Mouse (Mus musculus): ENCODE measurements around the gene Sdk1. TPM values are rescaled to one million over a fixed set of nuclear protein-coding genes. Genes with fewer than 3 reads are reported as not detected.

The Sdk1 gene
- polyA plus RNA-seq, 1 experiment = not detected

- no peaks in the 10 kb centered on the region for H3K4me1 ChIP-seq (ENCODE audit: control insufficient read depth, insufficient read depth, low read length)
- no peak overlapping the region for H3K4me3 ChIP-seq (ENCODE audit: insufficient read depth, low read depth, low read length)
- WGBS = 60% methylated on average over 11 of the region's 11 CpGs
- TF ChIP-seq POLR2A (IDR thresholded peaks at IDR 0.05; ENCODE audit: insufficient read depth, low read depth, low read length) = no peak
- no peak overlapping the region for H3K27ac ChIP-seq (ENCODE audit: insufficient read depth, low read depth, low read length)
Measured at GRCm38 (mm10) chr5:142107434-142107833, 866.1 kb downstream of the Sdk1 start.

- WGBS = 94% methylated on average over 6 of the region's 6 CpGs
- TF ChIP-seq CTCF (IDR thresholded peaks at IDR 0.05; ENCODE audit: insufficient read depth, low read depth, low read length) = no peak
- TF ChIP-seq POLR2A (IDR thresholded peaks at IDR 0.05; ENCODE audit: insufficient read depth, low read depth, low read length) = no peak
- H3K4me1 ChIP-seq (ENCODE audit: control insufficient read depth, insufficient read depth, low read length) = no peaks in the 10 kb centered on the region
- H3K4me3 ChIP-seq (ENCODE audit: insufficient read depth, low read depth, low read length) = no peak overlapping the region
- H3K27ac ChIP-seq (ENCODE audit: insufficient read depth, low read depth, low read length) = no peak overlapping the region
Measured at GRCm38 (mm10) chr5:142111989-142112388, 870.7 kb downstream of the Sdk1 start.

- H3K27ac ChIP-seq (ENCODE audit: insufficient read depth, low read depth, low read length) = no peak overlapping the region
- 64% methylated on average over 18 of the region's 18 CpGs for WGBS
- no peak overlapping the region for H3K4me3 ChIP-seq (ENCODE audit: insufficient read depth, low read depth, low read length)
- H3K4me1 ChIP-seq (ENCODE audit: control insufficient read depth, insufficient read depth, low read length) = no peaks in the 10 kb centered on the region
- TF ChIP-seq POLR2A (IDR thresholded peaks at IDR 0.05; ENCODE audit: insufficient read depth, low read depth, low read length) (no peak), CTCF (IDR thresholded peaks at IDR 0.05; ENCODE audit: insufficient read depth, low read depth, low read length) (no peak)
Measured at GRCm38 (mm10) chr5:142113210-142114175, 872.2 kb downstream of the Sdk1 start.

GRCm38 (mm10) chr5:142127779-142128178 is 886.5 kb downstream of the Sdk1 start:
- no peak overlapping the region for H3K27ac ChIP-seq (ENCODE audit: insufficient read depth, low read depth, low read length)
- 68% methylated on average over 4 of the region's 4 CpGs for WGBS
- H3K4me3 ChIP-seq (ENCODE audit: insufficient read depth, low read depth, low read length) = no peak overlapping the region
- H3K4me1 ChIP-seq (ENCODE audit: control insufficient read depth, insufficient read depth, low read length) = no peaks in the 10 kb centered on the region
- TF ChIP-seq POLR2A (IDR thresholded peaks at IDR 0.05; ENCODE audit: insufficient read depth, low read depth, low read length) = no peak
- no peak for TF ChIP-seq CTCF (IDR thresholded peaks at IDR 0.05; ENCODE audit: insufficient read depth, low read depth, low read length)

- H3K4me1 ChIP-seq (ENCODE audit: control insufficient read depth, insufficient read depth, low read length) = no peaks in the 10 kb centered on the region
- no peak overlapping the region for H3K27ac ChIP-seq (ENCODE audit: insufficient read depth, low read depth, low read length)
- TF ChIP-seq POLR2A (IDR thresholded peaks at IDR 0.05; ENCODE audit: insufficient read depth, low read depth, low read length) (no peak), CTCF (IDR thresholded peaks at IDR 0.05; ENCODE audit: insufficient read depth, low read depth, low read length) (no peak)
- WGBS = 71% methylated on average over 5 of the region's 5 CpGs
- no peak overlapping the region for H3K4me3 ChIP-seq (ENCODE audit: insufficient read depth, low read depth, low read length)
Measured at GRCm38 (mm10) chr5:142128181-142128611, 886.9 kb downstream of the Sdk1 start.

GRCm38 (mm10) chr5:142130004-142130403 is 888.7 kb downstream of the Sdk1 start:
- Histone ChIP-seq H3K4me1 (ENCODE audit: control insufficient read depth, insufficient read depth, low read length) (no peaks in the 10 kb centered on the region), H3K4me3 (ENCODE audit: insufficient read depth, low read depth, low read length) (no peak overlapping the region), H3K27ac (ENCODE audit: insufficient read depth, low read depth, low read length) (no peak overlapping the region)
- TF ChIP-seq POLR2A (IDR thresholded peaks at IDR 0.05; ENCODE audit: insufficient read depth, low read depth, low read length) (no peak), CTCF (IDR thresholded peaks at IDR 0.05; ENCODE audit: insufficient read depth, low read depth, low read length) (no peak)
- 36% methylated on average over 2 of the region's 2 CpGs for WGBS

- Histone ChIP-seq H3K4me3 (ENCODE audit: insufficient read depth, low read depth, low read length) (no peak overlapping the region), H3K27ac (ENCODE audit: insufficient read depth, low read depth, low read length) (no peak overlapping the region), H3K4me1 (ENCODE audit: control insufficient read depth, insufficient read depth, low read length) (no peaks in the 10 kb centered on the region)
- TF ChIP-seq CTCF (IDR thresholded peaks at IDR 0.05; ENCODE audit: insufficient read depth, low read depth, low read length) (no peak), POLR2A (IDR thresholded peaks at IDR 0.05; ENCODE audit: insufficient read depth, low read depth, low read length) (no peak)
- WGBS = 63% methylated on average over 7 of the region's 7 CpGs
Measured at GRCm38 (mm10) chr5:142139978-142140377, 898.7 kb downstream of the Sdk1 start.

GRCm38 (mm10) chr5:142149594-142149993 is 908.3 kb downstream of the Sdk1 start:
- WGBS = 88% methylated on average over 8 of the region's 8 CpGs
- Histone ChIP-seq H3K4me3 (ENCODE audit: insufficient read depth, low read depth, low read length) (no peak overlapping the region), H3K4me1 (ENCODE audit: control insufficient read depth, insufficient read depth, low read length) (no peaks in the 10 kb centered on the region), H3K27ac (ENCODE audit: insufficient read depth, low read depth, low read length) (no peak overlapping the region)
- TF ChIP-seq CTCF (IDR thresholded peaks at IDR 0.05; ENCODE audit: insufficient read depth, low read depth, low read length) (no peak), POLR2A (IDR thresholded peaks at IDR 0.05; ENCODE audit: insufficient read depth, low read depth, low read length) (no peak)

- Histone ChIP-seq H3K4me3 (ENCODE audit: insufficient read depth, low read depth, low read length) (no peak overlapping the region), H3K4me1 (ENCODE audit: control insufficient read depth, insufficient read depth, low read length) (no peaks in the 10 kb centered on the region), H3K27ac (ENCODE audit: insufficient read depth, low read depth, low read length) (no peak overlapping the region)
- 98% methylated on average over 4 of the region's 4 CpGs for WGBS
- TF ChIP-seq POLR2A (IDR thresholded peaks at IDR 0.05; ENCODE audit: insufficient read depth, low read depth, low read length) (no peak), CTCF (IDR thresholded peaks at IDR 0.05; ENCODE audit: insufficient read depth, low read depth, low read length) (no peak)
Measured at GRCm38 (mm10) chr5:142150756-142151155, 909.5 kb downstream of the Sdk1 start.

All from olfactory bulb, adult 2 months (tissue).